In genomic region chr15:96713758-96714675, GRCm38 (mm10) we compare ENCODE assay signal across 13 mouse cellular contexts.
"Had no signal": no experiment of that assay in that cellular context is flagged by ENCODE, and none has a peak within 500 bp of the region (broad histone marks: within the 10 kb centered on the region; RNA-seq: fewer than 3 reads in every experiment).

No protein-coding gene starts in this region.

- H3K27ac ChIP-seq: limb, embryonic 12.5 days; limb, embryonic 15.5 days; lung, embryonic 15.5 days had no signal

- H3K9me3 ChIP-seq: limb, embryonic 12.5 days; limb, embryonic 15.5 days; lung, embryonic 15.5 days had no signal

- H3K4me3 ChIP-seq: limb, embryonic 12.5 days; limb, embryonic 15.5 days; lung, embryonic 15.5 days had no signal

- H3K36me3 ChIP-seq: limb, embryonic 12.5 days; limb, embryonic 15.5 days; lung, embryonic 15.5 days had no signal

- DNase-seq: kidney, adult 11 months; kidney, adult 9 months; kidney, postnatal 14 days; kidney, postnatal 4 days; left cerebral cortex, postnatal 4 days; lung, postnatal 10 days; lung, postnatal 36 days; midbrain, embryonic 14.5 days; right cerebral cortex, postnatal 4 days had no signal

- H3K27me3 ChIP-seq: limb, embryonic 12.5 days; limb, embryonic 15.5 days; lung, embryonic 15.5 days had no signal

- H3K9ac ChIP-seq: limb, embryonic 12.5 days; limb, embryonic 15.5 days; lung, embryonic 15.5 days had no signal

- H3K4me2 ChIP-seq: limb, embryonic 12.5 days; limb, embryonic 15.5 days; lung, embryonic 15.5 days; midbrain, embryonic 11.5 days had no signal
